Mouse (Mus musculus): Measurements from ENCODE around the gene Pdzd2.

The Pdzd2 gene

GRCm38 (mm10) chr15:12739277-12740247, at the start of gene Pdzd2:
Gene Pdzd2, minus strand, starts transcription at chr15:12739924.
- peak; percentile 92 for DNase-seq

GRCm38 (mm10) chr15:12789406-12789867, 49.7 kb upstream of the Pdzd2 start:
- no peak for DNase-seq

- DNase-seq, result no peak
These were observed 48.8 kb upstream of the Pdzd2 start for GRCm38 (mm10) chr15:12788536-12788935.

- DNase-seq, result no peak
These were observed 42.1 kb upstream of the Pdzd2 start for GRCm38 (mm10) chr15:12781729-12782326.

GRCm38 (mm10) chr15:12781296-12781695, 41.6 kb upstream of the Pdzd2 start:
- DNase-seq, result no peak

GRCm38 (mm10) chr15:12774149-12774753, 34.5 kb upstream of the Pdzd2 start:
- DNase-seq, result no peak

GRCm38 (mm10) chr15:12770958-12771357, 31.2 kb upstream of the Pdzd2 start:
- DNase-seq, result no peak

GRCm38 (mm10) chr15:12766848-12767247, 27.1 kb upstream of the Pdzd2 start:
- no peak for DNase-seq

GRCm38 (mm10) chr15:12763147-12763546, 23.4 kb upstream of the Pdzd2 start:
- DNase-seq, result no peak

- no peak for DNase-seq
These were observed 22.7 kb upstream of the Pdzd2 start for GRCm38 (mm10) chr15:12762258-12762913.

GRCm38 (mm10) chr15:12760747-12761146, 21.0 kb upstream of the Pdzd2 start:
- no peak for DNase-seq

- DNase-seq, result no peak
These were observed 18.7 kb upstream of the Pdzd2 start for GRCm38 (mm10) chr15:12758461-12758860.

GRCm38 (mm10) chr15:12757757-12758156, 18.0 kb upstream of the Pdzd2 start:
- no peak for DNase-seq

GRCm38 (mm10) chr15:12753201-12753600, 13.5 kb upstream of the Pdzd2 start:
- DNase-seq, result peak; percentile 10

- DNase-seq, result no peak
These were observed 11.2 kb upstream of the Pdzd2 start for GRCm38 (mm10) chr15:12750963-12751362.

GRCm38 (mm10) chr15:12749549-12750301, 10.0 kb upstream of the Pdzd2 start:
- peak; percentile 68 for DNase-seq

GRCm38 (mm10) chr15:12742117-12742906, 2.6 kb upstream of the Pdzd2 start:
- DNase-seq, result no peak

GRCm38 (mm10) chr15:12738301-12739093, 1.2 kb downstream of the Pdzd2 start:
- DNase-seq, result no peak

GRCm38 (mm10) chr15:12735208-12735607, 4.5 kb downstream of the Pdzd2 start:
- no peak for DNase-seq

- no peak for DNase-seq
These were observed 5.5 kb downstream of the Pdzd2 start for GRCm38 (mm10) chr15:12734221-12734620.

GRCm38 (mm10) chr15:12732613-12733012, 7.1 kb downstream of the Pdzd2 start:
- DNase-seq, result no peak
